Mouse (Mus musculus): ENCODE measurements at regions not wholly inside any gene's neighbourhood (a gene's known extent, or its start where the extent isn't known, plus 50 kb on each side); places are given as distances from the start of the nearest gene placed in this dataset.
A peak's percentile ranks its signal among the peaks of the same experiment; 100 is the strongest.

GRCm38 (mm10) chr12:106282491-106283106 is 272.6 kb downstream of the Vrk1 start:
- H3K36me3 ChIP-seq (ENCODE audit: insufficient read depth), result no peaks in the 10 kb centered on the region
- H3K9me3 ChIP-seq (ENCODE audit: low read length), result no peaks in the 10 kb centered on the region
- H3K9ac ChIP-seq, result no peak overlapping the region
- no peak overlapping the region for H3K4me2 ChIP-seq (ENCODE audit: low read depth)
- no peaks in the 10 kb centered on the region for H3K27me3 ChIP-seq (ENCODE audit: insufficient read depth, low read length)
- DNase-seq (peak; percentile 43), ATAC-seq (peak; percentile 45; the same call in 1 of the 2 replicates)
- peak overlapping the region; percentile 75 for H3K27ac ChIP-seq (ENCODE audit: low read depth, low read length)
- TF ChIP-seq CTCF (IDR thresholded peaks at IDR 0.05; ENCODE audit: low read depth), result no peak
- no peaks in the 10 kb centered on the region for H3K4me1 ChIP-seq (ENCODE audit: insufficient read depth)
- no peak overlapping the region for H3K4me3 ChIP-seq (ENCODE audit: low read depth, low read length)
- WGBS, result 60% methylated on average over 16 of the region's 16 CpGs

GRCm38 (mm10) chr12:106284814-106285213 is 274.8 kb downstream of the Vrk1 start:
- no peaks in the 10 kb centered on the region for H3K36me3 ChIP-seq (ENCODE audit: insufficient read depth)

GRCm38 (mm10) chr12:106288791-106289515 is 278.9 kb downstream of the Vrk1 start:
- 77% methylated on average over 23 of the region's 23 CpGs for WGBS
- Histone ChIP-seq H3K27me3 (ENCODE audit: insufficient read depth, low read length) (no peaks in the 10 kb centered on the region), H3K27ac (ENCODE audit: low read depth, low read length) (no peak overlapping the region)

More at GRCm38 (mm10) chr12:106284814-106285213, 274.8 kb downstream of the Vrk1 start:
- Histone ChIP-seq H3K27ac (ENCODE audit: low read depth, low read length) (no peak overlapping the region), H3K4me1 (ENCODE audit: insufficient read depth) (no peaks in the 10 kb centered on the region), H3K4me3 (ENCODE audit: low read depth, low read length) (no peak overlapping the region), H3K9ac (no peak overlapping the region), H3K9me3 (ENCODE audit: low read length) (no peaks in the 10 kb centered on the region), H3K27me3 (ENCODE audit: insufficient read depth, low read length) (no peaks in the 10 kb centered on the region), H3K4me2 (ENCODE audit: low read depth) (no peak overlapping the region)
- DNase-seq (no peak), ATAC-seq (no peak)
- no peak for TF ChIP-seq CTCF (IDR thresholded peaks at IDR 0.05; ENCODE audit: low read depth)
- 65% methylated on average over 8 of the region's 8 CpGs for WGBS

GRCm38 (mm10) chr12:106291476-106292046 is 281.5 kb downstream of the Vrk1 start:
- no peaks in the 10 kb centered on the region for H3K36me3 ChIP-seq (ENCODE audit: insufficient read depth)
- H3K4me2 ChIP-seq (ENCODE audit: low read depth), result no peak overlapping the region
- no peaks in the 10 kb centered on the region for H3K4me1 ChIP-seq (ENCODE audit: insufficient read depth)
- no peak overlapping the region for H3K9ac ChIP-seq
- H3K27ac ChIP-seq (ENCODE audit: low read depth, low read length), result peak overlapping the region; percentile 59; the same call in 1 of the 2 replicates
- DNase-seq, result no peak
- no peak for TF ChIP-seq CTCF (IDR thresholded peaks at IDR 0.05; ENCODE audit: low read depth)
- ATAC-seq, result peak; percentile 80; the same call in 1 of the 2 replicates
- H3K27me3 ChIP-seq (ENCODE audit: insufficient read depth, low read length), result no peaks in the 10 kb centered on the region
- 45% methylated on average over 15 of the region's 15 CpGs for WGBS
- H3K9me3 ChIP-seq (ENCODE audit: low read length), result no peaks in the 10 kb centered on the region
- no peak overlapping the region for H3K4me3 ChIP-seq (ENCODE audit: low read depth, low read length)

More at GRCm38 (mm10) chr12:106288791-106289515, 278.9 kb downstream of the Vrk1 start:
- Histone ChIP-seq H3K4me3 (ENCODE audit: low read depth, low read length) (no peak overlapping the region), H3K4me2 (ENCODE audit: low read depth) (no peak overlapping the region), H3K9ac (no peak overlapping the region), H3K36me3 (ENCODE audit: insufficient read depth) (no peaks in the 10 kb centered on the region), H3K9me3 (ENCODE audit: low read length) (no peaks in the 10 kb centered on the region), H3K4me1 (ENCODE audit: insufficient read depth) (no peaks in the 10 kb centered on the region)
- DNase-seq (no peak), ATAC-seq (no peak)
- TF ChIP-seq CTCF (IDR thresholded peaks at IDR 0.05; ENCODE audit: low read depth), result no peak; the same call in 1 of the 2 replicates

GRCm38 (mm10) chr12:106293117-106293516 is 283.1 kb downstream of the Vrk1 start:
- no peaks in the 10 kb centered on the region for H3K27me3 ChIP-seq (ENCODE audit: insufficient read depth, low read length)
- ATAC-seq (no peak), DNase-seq (no peak)
- peak; percentile 55 for TF ChIP-seq CTCF (IDR thresholded peaks at IDR 0.05; ENCODE audit: low read depth)
- no peaks in the 10 kb centered on the region for H3K4me1 ChIP-seq (ENCODE audit: insufficient read depth)
- H3K9ac ChIP-seq, result no peak overlapping the region
- no peaks in the 10 kb centered on the region for H3K36me3 ChIP-seq (ENCODE audit: insufficient read depth)
- no peak overlapping the region for H3K4me2 ChIP-seq (ENCODE audit: low read depth)
- WGBS, result 65% methylated on average over 5 of the region's 5 CpGs
- H3K4me3 ChIP-seq (ENCODE audit: low read depth, low read length), result no peak overlapping the region
- H3K27ac ChIP-seq (ENCODE audit: low read depth, low read length), result no peak overlapping the region
- no peaks in the 10 kb centered on the region for H3K9me3 ChIP-seq (ENCODE audit: low read length)

- TF ChIP-seq CTCF (IDR thresholded peaks at IDR 0.05; ENCODE audit: low read depth), result no peak
- Histone ChIP-seq H3K4me2 (ENCODE audit: low read depth) (no peak overlapping the region), H3K4me1 (ENCODE audit: insufficient read depth) (no peaks in the 10 kb centered on the region), H3K27me3 (ENCODE audit: insufficient read depth, low read length) (no peaks in the 10 kb centered on the region), H3K9me3 (ENCODE audit: low read length) (no peaks in the 10 kb centered on the region), H3K9ac (no peak overlapping the region), H3K27ac (ENCODE audit: low read depth, low read length) (no peak overlapping the region), H3K36me3 (ENCODE audit: insufficient read depth) (no peaks in the 10 kb centered on the region), H3K4me3 (ENCODE audit: low read depth, low read length) (no peak overlapping the region)
- WGBS, result 65% methylated on average over 7 of the region's 7 CpGs
- no peak for DNase-seq
- no peak for ATAC-seq
Measured at GRCm38 (mm10) chr12:106295596-106295995, 285.6 kb downstream of the Vrk1 start.

- H3K27me3 ChIP-seq (ENCODE audit: insufficient read depth, low read length), result no peaks in the 10 kb centered on the region
- no peak for DNase-seq
- 42% methylated on average over 8 of the region's 8 CpGs for WGBS
- H3K9ac ChIP-seq, result peak overlapping the region; percentile 22; the same call in 1 of the 2 replicates
- ATAC-seq, result peak; percentile 29; the same call in 1 of the 2 replicates
- H3K4me2 ChIP-seq (ENCODE audit: low read depth), result 0 out of 2 replicates have a peak overlapping the region, but pooled peaks have one; percentile 13
- no peak for TF ChIP-seq CTCF (IDR thresholded peaks at IDR 0.05; ENCODE audit: low read depth)
- H3K4me1 ChIP-seq (ENCODE audit: insufficient read depth), result no peaks in the 10 kb centered on the region
- no peak overlapping the region for H3K4me3 ChIP-seq (ENCODE audit: low read depth, low read length)
- no peaks in the 10 kb centered on the region for H3K9me3 ChIP-seq (ENCODE audit: low read length)
- peak overlapping the region; percentile 74 for H3K27ac ChIP-seq (ENCODE audit: low read depth, low read length)
- H3K36me3 ChIP-seq (ENCODE audit: insufficient read depth), result no peaks in the 10 kb centered on the region
Measured at GRCm38 (mm10) chr12:106302617-106303016, 292.6 kb downstream of the Vrk1 start.
